8 mouse cellular contexts compared by ENCODE assay signal in the genomic region with DNA sequence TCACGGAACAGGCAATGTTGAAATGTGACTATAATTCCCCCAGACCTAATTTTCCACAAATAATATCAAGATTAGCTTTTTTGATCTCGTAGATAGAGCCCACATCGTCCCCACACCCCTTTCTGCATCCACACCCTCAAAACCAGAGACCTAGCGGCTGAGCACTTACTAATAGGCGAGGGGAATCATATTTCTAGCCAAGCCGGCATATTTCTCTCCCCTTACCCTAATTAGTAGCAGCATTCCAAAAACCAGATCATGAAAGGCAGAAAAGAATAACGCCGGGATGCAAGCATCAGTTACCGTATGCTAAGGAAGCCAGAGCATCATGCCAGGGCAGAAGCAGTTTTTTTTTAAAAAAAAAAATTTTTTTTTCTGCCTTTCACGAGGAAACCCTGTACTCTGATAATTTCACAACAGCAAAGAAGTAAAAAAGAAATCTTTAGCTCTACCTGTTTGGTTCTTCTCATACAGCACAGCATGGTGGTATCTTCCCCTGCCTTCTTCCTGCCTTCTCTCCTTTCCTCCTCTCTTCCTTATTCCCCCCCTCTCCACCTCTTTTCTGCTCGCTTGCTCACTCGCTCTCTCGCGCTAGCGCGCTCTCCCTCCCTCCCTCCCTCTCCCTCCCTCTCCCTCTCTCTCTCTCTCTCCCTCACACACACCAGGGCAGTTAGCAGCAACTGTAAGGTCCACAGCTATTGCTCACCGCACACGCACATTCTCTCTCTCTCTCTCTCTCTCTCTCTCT. TPM values are rescaled to one million over a fixed set of nuclear protein-coding genes. Genes with fewer than 3 reads are reported as not detected.
DNase-seq lines count a peak whose midpoint lies in the region; ATAC-seq and TF ChIP-seq lines count a peak whose summit lies in the region.

A gene (minus strand): TSS at position 631 of the 748 bp plus-strand sequence.

- DNase-seq in heart, postnatal 0 days (ENCODE audit: low spot score), result peak; percentile 13
- DNase-seq in heart, adult 8-10 months (ENCODE audit: low spot score), result no peak
- no peak for DNase-seq in liver, embryonic 13.5 days
- DNase-seq in telencephalon, adult 2 months (ENCODE audit: low read depth, low spot score), result peak; percentile 52
- no peak for DNase-seq in spleen, postnatal 14 days (ENCODE audit: low spot score in 2 of 2)
- no peak for DNase-seq in ovary, postnatal 14 days (ENCODE audit: low spot score)

- H3K4me3 ChIP-seq in heart, postnatal 0 days (ENCODE audit: low read depth, low read length), result peak within 1 kb of the TSS; percentile 45
- peak within 1 kb of the TSS; percentile 79 for H3K4me3 ChIP-seq in cortical plate, adult 2 months (ENCODE audit: insufficient read depth, low read length)
- peak within 1 kb of the TSS; percentile 48 for H3K4me3 ChIP-seq in hindbrain, embryonic 12.5 days
- H3K4me3 ChIP-seq in liver, embryonic 13.5 days (replicated peaks), result 0 out of 2 replicates have a peak within 1 kb of the TSS, but pooled peaks have one; percentile 3

- TF ChIP-seq EP300 in heart, postnatal 0 days (IDR thresholded peaks at IDR 0.05; ENCODE audit: low read depth), result no peak

- no peak for ATAC-seq in heart, postnatal 0 days (ENCODE audit: insufficient read depth, low read depth)
- ATAC-seq in hindbrain, embryonic 12.5 days (ENCODE audit: low FRiP score), result peak; percentile 88
- ATAC-seq in liver, embryonic 13.5 days (ENCODE audit: low read depth), result no peak

- no peaks in the 10 kb centered on the region for H3K36me3 ChIP-seq in heart, postnatal 0 days (replicated peaks; ENCODE audit: control insufficient read depth, insufficient read depth, low read length)
- H3K36me3 ChIP-seq in hindbrain, embryonic 12.5 days, result no peaks in the 10 kb centered on the region
- no peaks in the 10 kb centered on the region for H3K36me3 ChIP-seq in liver, embryonic 13.5 days

- H3K27ac ChIP-seq in heart, postnatal 0 days (ENCODE audit: low read depth), result no peak within 1 kb of the TSS
- H3K27ac ChIP-seq in cortical plate, adult 2 months (ENCODE audit: insufficient read depth, low read length), result 0 out of 2 replicates have a peak within 1 kb of the TSS, but pooled peaks have one; percentile 36
- H3K27ac ChIP-seq in hindbrain, embryonic 12.5 days, result peak within 1 kb of the TSS; percentile 88
- H3K27ac ChIP-seq in liver, embryonic 13.5 days, result no peak within 1 kb of the TSS

- H3K27me3 ChIP-seq in heart, postnatal 0 days (ENCODE audit: control insufficient read depth, insufficient read depth, low read length), result 0 out of 2 replicates have a peak, but pooled peaks cover 3% of the 10 kb centered on the region
- H3K27me3 ChIP-seq in hindbrain, embryonic 12.5 days, result no peaks in the 10 kb centered on the region
- peaks cover 11% of the 10 kb centered on the region for H3K27me3 ChIP-seq in liver, embryonic 13.5 days

- H3K9ac ChIP-seq in heart, postnatal 0 days (replicated peaks; ENCODE audit: low read depth, low read length), result peak within 1 kb of the TSS; percentile 4; the same call in 1 of the 2 replicates
- H3K9ac ChIP-seq in hindbrain, embryonic 12.5 days, result peak within 1 kb of the TSS; percentile 63
- H3K9ac ChIP-seq in liver, embryonic 13.5 days, result no peak within 1 kb of the TSS

- peak; percentile 51; the same call in 1 of the 2 replicates for TF ChIP-seq POLR2A in cortical plate, adult 2 months (IDR thresholded peaks at IDR 0.05; ENCODE audit: extremely low read depth, insufficient read depth, low read length)

- no peaks in the 10 kb centered on the region for H3K9me3 ChIP-seq in heart, postnatal 0 days (replicated peaks; ENCODE audit: control insufficient read depth, low read length)
- H3K9me3 ChIP-seq in hindbrain, embryonic 12.5 days (replicated peaks), result no peaks in the 10 kb centered on the region
- H3K9me3 ChIP-seq in liver, embryonic 13.5 days (replicated peaks), result no peaks in the 10 kb centered on the region

- no peak for TF ChIP-seq CTCF in heart, postnatal 0 days (IDR thresholded peaks at IDR 0.05; ENCODE audit: low read depth)
- no peak for TF ChIP-seq CTCF in cortical plate, adult 2 months (IDR thresholded peaks at IDR 0.05; ENCODE audit: extremely low read depth, insufficient read depth, low read length)

- WGBS in heart, postnatal 0 days, result under 1% methylated on average over 18 of the region's 18 CpGs
- WGBS in hindbrain, embryonic 12.5 days, result under 1% methylated on average over 16 of the region's 18 CpGs
- WGBS in liver, embryonic 13.5 days (ENCODE audit: insufficient replicate concordance), result 2% methylated on average over 18 of the region's 18 CpGs

- peak within 1 kb of the TSS; percentile 75 for H3K4me2 ChIP-seq in heart, postnatal 0 days (ENCODE audit: low read depth, low read length)
- peak within 1 kb of the TSS; percentile 65 for H3K4me2 ChIP-seq in hindbrain, embryonic 12.5 days (replicated peaks)
- peak within 1 kb of the TSS; percentile 21 for H3K4me2 ChIP-seq in liver, embryonic 13.5 days

- peaks cover 11% of the 10 kb centered on the region for H3K4me1 ChIP-seq in heart, postnatal 0 days (ENCODE audit: control insufficient read depth, insufficient read depth)
- H3K4me1 ChIP-seq in cortical plate, adult 2 months (ENCODE audit: control insufficient read depth, insufficient read depth, low read length), result no peaks in the 10 kb centered on the region; the same call in none of the 2 replicates
- H3K4me1 ChIP-seq in hindbrain, embryonic 12.5 days, result peaks cover 28% of the 10 kb centered on the region
- H3K4me1 ChIP-seq in liver, embryonic 13.5 days (replicated peaks), result no peaks in the 10 kb centered on the region

RNA-seq across cellular contexts. Expression of the gene that starts here (rescaled TPM):
- total RNA-seq in heart, postnatal 0 days (2014; rRNA removed; ENCODE audit: low replicate concordance), result 3.4 and 5.6 TPM in 2 replicates
- 6.7 and 7.9 TPM in 2 replicates for polyA plus RNA-seq in heart, postnatal 0 days (2015; fragmentation: Nextera tagmentation; extraction: Ambion mirVana)
- under 1 TPM in 3 of 4 experiments, not detected in 1; 0.26 to 0.73 (median 0.35) TPM for total RNA-seq in heart, adult 8-10 months (2022)
- polyA plus RNA-seq in cortical plate, adult 2 months (2012; rRNA removed), result 282 and 317 TPM in 2 replicates
- 433 and 451 TPM in 2 replicates for polyA plus RNA-seq in hindbrain, embryonic 12.5 days (2016; fragmentation: Nextera tagmentation; extraction: Ambion mirVana)
- 5.1 and 5.4 TPM in 2 replicates for polyA plus RNA-seq in liver, embryonic 13.5 days (2015; fragmentation: Nextera tagmentation; extraction: Ambion mirVana)

Comparison
In these comparisons a context has a peak if more than half of its experiments do, and no peak if none do; other contexts are left out.
1. RNA of the gene that starts here (polyA plus RNA-seq): 433 to 451 TPM in hindbrain, embryonic 12.5 days and 282 to 317 TPM in cortical plate, adult 2 months; 6.7 to 7.9 TPM in heart, postnatal 0 days and 5.1 to 5.4 TPM in liver, embryonic 13.5 days; every median in the first group is over 10 times any median in the second.
2. DNase-seq: peak in heart, postnatal 0 days (single experiment) and telencephalon, adult 2 months (single experiment); none in heart, adult 8-10 months (single experiment), liver, embryonic 13.5 days (single experiment), spleen, postnatal 14 days (0 of 2) and ovary, postnatal 14 days (single experiment).
3. H3K27ac ChIP-seq: peak in cortical plate, adult 2 months (single experiment) and hindbrain, embryonic 12.5 days (single experiment); none in heart, postnatal 0 days (single experiment) and liver, embryonic 13.5 days (single experiment).
4. H3K4me2 ChIP-seq: peak in every context shown above with its lines; median percentile 75 in heart, postnatal 0 days; 65 in hindbrain, embryonic 12.5 days; 21 in liver, embryonic 13.5 days.
5. H3K4me3 ChIP-seq: peak in every context shown above with its lines; median percentile 79 in cortical plate, adult 2 months; 48 in hindbrain, embryonic 12.5 days; 45 in heart, postnatal 0 days; 3 in liver, embryonic 13.5 days.